Mouse (Mus musculus) myocyte (in vitro differentiated cells): ENCODE measurements around the gene Cntn3.

Experiments used
- CEBPB ChIP-seq: IDR thresholded peaks from 2 replicates; pipeline ENCODE4 v1.6.1; 2011; ENCODE audit warnings: mild to moderate bottlenecking, moderate library complexity; ENCODE audit not compliant: poor library complexity, insufficient read depth, severe bottlenecking
- E2F4 ChIP-seq: IDR thresholded peaks from one replicate; pipeline ENCODE4 v1.6.1; 2011; ENCODE audit warnings: mild to moderate bottlenecking, control low read depth, moderate library complexity; ENCODE audit not compliant: insufficient read depth
- MAX ChIP-seq: IDR thresholded peaks from one replicate; pipeline ENCODE4 v1.6.1; 2011; ENCODE audit warnings: low read depth, mild to moderate bottlenecking, control low read depth
- MYOG ChIP-seq, 3 experiments: IDR thresholded peaks; one replicate each; pipeline ENCODE4 v1.6.1; 2011; ENCODE audit warnings: control low read depth in 2 of 3, low read depth in 2 of 3, mild to moderate bottlenecking in 2 of 3; ENCODE audit not compliant: insufficient read length in 2 of 3, control insufficient read depth in 1 of 3, insufficient read depth in 1 of 3
- POLR2A ChIP-seq: IDR thresholded peaks from one replicate; pipeline ENCODE4 v1.6.1; 2011; ENCODE audit warnings: low read depth, mild to moderate bottlenecking, control low read depth, moderate library complexity; ENCODE audit not compliant: insufficient read length
- POLR2AphosphoS2 ChIP-seq: IDR thresholded peaks from one replicate; pipeline ENCODE4 v1.6.1; 2011; ENCODE audit warnings: low read depth, control low read depth; ENCODE audit not compliant: insufficient read length
- SRF ChIP-seq: IDR thresholded peaks from one replicate; pipeline ENCODE4 v1.6.1; 2011; ENCODE audit warnings: low read depth; ENCODE audit not compliant: control insufficient read depth, insufficient read length
- TCF12 ChIP-seq: IDR thresholded peaks from one replicate; pipeline ENCODE4 v1.6.1; 2011; ENCODE audit warnings: mild to moderate bottlenecking, control low read depth; ENCODE audit not compliant: poor library complexity, insufficient read depth, severe bottlenecking
- TCF3 ChIP-seq: IDR thresholded peaks from one replicate; pipeline ENCODE4 v1.6.1; 2011; ENCODE audit warnings: low read depth, control low read depth; ENCODE audit not compliant: insufficient read length
- USF1 ChIP-seq: IDR thresholded peaks from one replicate; pipeline ENCODE4 v1.6.1; 2011; ENCODE audit warnings: low read depth, mild to moderate bottlenecking, control low read depth, moderate library complexity

GRCm38 (mm10) chr6:102520977-102521376 is 51.9 kb downstream of the Cntn3 start:
- TF ChIP-seq POLR2AphosphoS2 (no peak), POLR2A (no peak), USF1 (no peak), TCF12 (no peak), MYOG (IDR thresholded peaks at IDR 0.05; ENCODE audit: control insufficient read depth in 1 of 3, insufficient read depth in 1 of 3, insufficient read length in 2 of 3, low read depth in 2 of 3) (no peak), E2F4 (no peak), TCF3 (no peak), CEBPB (no peak), SRF (no peak), MAX (no peak)
